Mouse (Mus musculus) liver, postnatal 0 days (tissue): ENCODE results near the gene Man1c1. TPM values are rescaled to one million over a fixed set of nuclear protein-coding genes. Genes with fewer than 3 reads are reported as not detected.

Experiments
- ATAC-seq: fragments of 200-750 bp; cut with Nextera tagmentation; 2 replicates; pipeline ENCODE4 v1.8.0; 2017; ENCODE audit warnings: mild to moderate bottlenecking, moderate library complexity
- DNase-seq: peaks from one replicate; pipeline ENCODE4 v3.0.0-alpha.2; 2016
- H3K27ac ChIP-seq: fragments of 300-500 bp; sonication (generic); 2 replicates; pipeline ENCODE4 v1.5.1; 2014; ENCODE audit warnings: antibody characterized with exemption, moderate library complexity, mild to moderate bottlenecking, low read depth
- H3K27me3 ChIP-seq: fragments of 300-500 bp; sonication (generic); 2 replicates; pipeline ENCODE4 v1.6.1; 2014; ENCODE audit warnings: low read length, control low read depth, mixed read lengths; ENCODE audit not compliant: insufficient read depth
- H3K36me3 ChIP-seq: fragments of 300-500 bp; sonication (generic); replicated peaks from 2 replicates; pipeline ENCODE4 v1.6.1; 2014; ENCODE audit warnings: mild to moderate bottlenecking, control low read depth, low read length, moderate library complexity, mixed read lengths; ENCODE audit not compliant: insufficient read depth
- H3K4me1 ChIP-seq: fragments of 300-500 bp; sonication (generic); 2 replicates; pipeline ENCODE4 v1.6.1; 2014; ENCODE audit warnings: antibody characterized with exemption, mild to moderate bottlenecking, control low read depth; ENCODE audit not compliant: insufficient read depth
- H3K4me2 ChIP-seq: fragments of 300-500 bp; sonication (generic); 2 replicates; pipeline ENCODE4 v1.6.1; 2014; ENCODE audit warnings: low read depth, mild to moderate bottlenecking, low read length, moderate library complexity, mixed read lengths
- H3K4me3 ChIP-seq: fragments of 300-500 bp; sonication (generic); 2 replicates; pipeline ENCODE4 v1.5.1; 2014; ENCODE audit warnings: low read depth, low read length
- H3K9ac ChIP-seq: fragments of 300-500 bp; sonication (generic); replicated peaks from 2 replicates; pipeline ENCODE4 v1.6.1; 2014; ENCODE audit warnings: mild to moderate bottlenecking, moderate library complexity
- H3K9me3 ChIP-seq: fragments of 300-500 bp; sonication (generic); 2 replicates; pipeline ENCODE4 v1.6.1; 2016; ENCODE audit warnings: mild to moderate bottlenecking, control low read depth, low read length, mixed read lengths
- CTCF ChIP-seq: sonication (generic); IDR thresholded peaks from 2 replicates; pipeline ENCODE4 v1.5.1; 2016; ENCODE audit warnings: antibody characterized with exemption, low read depth
- EP300 ChIP-seq: IDR thresholded peaks from 2 replicates; pipeline ENCODE4 v1.6.1; 2016; ENCODE audit warnings: antibody characterized with exemption, low read depth, mild to moderate bottlenecking
- WGBS: fragments of 180-500 bp; shearing (Covaris S2); extraction: QIAGEN DNeasy Blood & Tissue Kit; methylation state at CpG from one replicate; pipeline ENCODE4 v1.1.7; 2014; ENCODE audit not compliant: insufficient replicate concordance; 5-methylcytosine and 5-hydroxymethylcytosine counted together
- polyA plus RNA-seq: library from polyadenylated mRNA; unstranded; fragments of >200 nt; fragmentation: Nextera tagmentation; extraction: Ambion mirVana; gene quantifications from 2 replicates; pipeline ENCODE4 v1.2.1, GENCODE M21; 2015

The Man1c1 gene
- 1.5 and 1.7 TPM in 2 replicates for polyA plus RNA-seq

DNA sequence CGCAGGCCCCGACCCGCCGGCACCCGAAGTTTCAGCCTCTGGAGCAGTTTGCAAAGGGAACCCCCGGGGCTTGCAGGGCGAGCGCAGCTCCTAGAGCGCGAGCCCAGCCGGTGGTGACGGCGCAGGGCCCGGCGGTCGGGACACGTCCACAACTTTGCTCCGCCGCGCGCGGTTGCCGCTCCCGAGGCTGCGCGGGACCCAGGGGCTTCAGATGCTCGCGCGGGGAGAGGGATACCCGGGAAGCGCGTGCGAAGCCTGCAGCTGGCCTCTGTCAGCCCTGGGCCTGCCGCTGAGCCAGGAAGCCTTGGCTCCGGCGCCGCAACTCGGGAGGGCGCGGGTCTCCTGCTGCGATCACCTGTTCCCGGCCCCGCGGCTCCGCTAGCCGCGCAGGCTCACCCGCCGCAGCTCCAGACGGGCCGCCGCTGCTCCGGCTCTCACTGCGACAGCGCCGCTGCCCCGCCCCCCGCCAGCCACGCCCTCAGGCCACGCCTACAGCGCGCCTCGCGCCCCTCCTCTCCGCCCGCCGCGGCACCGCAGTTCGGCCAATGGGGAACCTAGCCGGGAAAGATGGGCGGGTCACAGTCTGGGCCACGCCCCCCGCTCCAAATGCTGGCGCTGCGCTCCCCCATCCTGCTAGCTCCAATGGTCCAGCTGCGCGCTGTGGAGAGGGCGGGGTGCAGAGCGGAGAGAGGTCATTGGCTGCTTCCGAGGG lies at the start of gene Man1c1:
Gene Man1c1, minus strand, starts transcription at position 456 of the 712 bp plus-strand sequence.
- Histone ChIP-seq H3K27me3 (peaks cover 35% of the 10 kb centered on the region), H3K27ac (peak within 1 kb of the TSS; percentile 79), H3K4me1 (peaks cover 21% of the 10 kb centered on the region), H3K4me2 (peak within 1 kb of the TSS; percentile 94), H3K9me3 (no peaks in the 10 kb centered on the region), H3K9ac (peak within 1 kb of the TSS; percentile 73), H3K4me3 (peak within 1 kb of the TSS; percentile 66), H3K36me3 (0 out of 2 replicates have a peak, but pooled peaks cover 2% of the 10 kb centered on the region)
- peak; percentile 94 for ATAC-seq
- 0% methylated on average over 42 of the region's 81 CpGs for WGBS
- peak; percentile 98 for DNase-seq
- TF ChIP-seq CTCF = no peak
- TF ChIP-seq EP300 = no peak

DNA sequence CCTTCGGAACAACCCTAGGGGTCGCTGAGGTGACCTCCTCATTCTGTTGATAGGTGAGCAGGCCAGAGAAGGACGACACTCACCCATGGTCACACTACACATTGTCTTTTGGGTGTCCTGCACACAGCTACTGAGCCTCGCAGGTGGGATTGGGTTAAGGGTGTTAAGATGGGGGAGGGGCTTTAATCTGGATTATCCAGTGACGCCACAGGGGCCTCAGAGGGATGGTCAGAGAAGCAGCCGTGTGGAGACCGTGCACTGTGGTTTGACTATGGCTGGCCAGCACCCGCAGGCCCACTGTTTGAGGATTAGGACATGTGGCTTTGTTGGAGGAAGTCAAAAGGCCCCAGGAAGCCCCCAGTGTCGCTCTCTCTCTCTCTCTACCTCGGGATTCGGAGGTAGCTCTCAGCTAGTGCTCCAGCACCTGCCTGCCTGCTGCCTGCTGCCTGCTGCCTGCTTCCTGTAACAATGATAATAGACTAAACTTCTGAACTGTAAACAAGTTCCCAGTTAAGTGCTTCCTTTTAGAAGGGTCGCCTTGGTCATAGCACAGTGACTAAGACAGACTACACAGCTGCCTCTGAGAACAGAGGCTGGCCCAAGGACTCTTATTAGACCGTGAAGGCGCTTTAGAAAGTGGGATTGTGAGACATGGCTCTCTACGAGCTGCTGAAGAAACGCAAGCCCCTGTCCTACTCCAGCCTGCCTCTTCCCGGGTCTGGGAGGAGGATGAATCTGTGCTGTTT lies 49.6 kb upstream of the Man1c1 start:
- peaks cover 43% of the 10 kb centered on the region for H3K36me3 ChIP-seq
- ATAC-seq (peak; percentile 6; the same call in 1 of the 2 replicates), DNase-seq (no peak)
- H3K27ac ChIP-seq = peak overlapping the region; percentile 86
- 39% methylated on average over 17 of the region's 17 CpGs for WGBS
- peak overlapping the region; percentile 31; the same call in 1 of the 2 replicates for H3K9ac ChIP-seq
- TF ChIP-seq CTCF (no peak), EP300 (0 out of 2 replicates have a peak, but pooled peaks have one; percentile 13)
- H3K9me3 ChIP-seq = no peaks in the 10 kb centered on the region
- peak overlapping the region; percentile 29; the same call in 1 of the 2 replicates for H3K4me2 ChIP-seq
- H3K4me3 ChIP-seq = no peak overlapping the region
- no peaks in the 10 kb centered on the region for H3K27me3 ChIP-seq
- peaks cover 90% of the 10 kb centered on the region for H3K4me1 ChIP-seq

DNA sequence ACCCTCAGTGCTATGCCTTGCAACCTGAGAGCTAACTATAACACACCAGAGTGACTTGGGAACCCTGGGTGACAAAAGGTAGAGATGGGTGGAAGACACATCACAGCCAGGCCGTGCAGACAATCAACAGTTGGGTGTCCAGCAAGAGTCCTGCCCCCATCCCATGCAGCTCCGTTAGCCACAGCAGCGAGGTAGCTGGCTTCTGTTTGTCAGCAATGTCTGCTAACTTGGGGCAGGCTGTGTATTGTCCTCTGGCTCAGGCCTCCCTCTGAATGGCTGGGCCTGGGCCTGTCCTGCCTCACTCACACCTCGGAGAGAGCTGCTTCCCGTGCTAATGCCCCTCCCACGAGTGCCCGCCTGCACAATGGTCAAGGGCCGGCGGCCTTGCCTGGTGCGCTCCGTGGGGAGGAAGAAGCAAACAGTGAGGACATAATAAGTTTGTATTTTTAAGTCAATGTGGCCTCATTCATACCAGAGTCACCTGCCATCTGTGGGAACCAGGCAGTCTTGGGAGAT lies 48.9 kb upstream of the Man1c1 start:
- TF ChIP-seq EP300 (no peak), CTCF (no peak)
- peaks cover 83% of the 10 kb centered on the region for H3K4me1 ChIP-seq
- 0 out of 2 replicates have a peak overlapping the region, but pooled peaks have one; percentile 30 for H3K9ac ChIP-seq
- 0 out of 2 replicates have a peak overlapping the region, but pooled peaks have one; percentile 6 for H3K4me2 ChIP-seq
- no peak for DNase-seq
- H3K4me3 ChIP-seq = no peak overlapping the region
- H3K36me3 ChIP-seq = peaks cover 50% of the 10 kb centered on the region
- H3K27me3 ChIP-seq = no peaks in the 10 kb centered on the region
- peak overlapping the region; percentile 86 for H3K27ac ChIP-seq
- no peaks in the 10 kb centered on the region for H3K9me3 ChIP-seq
- no peak for ATAC-seq
- 54% methylated on average over 11 of the region's 11 CpGs for whole genome bisulfite sequencing

DNA sequence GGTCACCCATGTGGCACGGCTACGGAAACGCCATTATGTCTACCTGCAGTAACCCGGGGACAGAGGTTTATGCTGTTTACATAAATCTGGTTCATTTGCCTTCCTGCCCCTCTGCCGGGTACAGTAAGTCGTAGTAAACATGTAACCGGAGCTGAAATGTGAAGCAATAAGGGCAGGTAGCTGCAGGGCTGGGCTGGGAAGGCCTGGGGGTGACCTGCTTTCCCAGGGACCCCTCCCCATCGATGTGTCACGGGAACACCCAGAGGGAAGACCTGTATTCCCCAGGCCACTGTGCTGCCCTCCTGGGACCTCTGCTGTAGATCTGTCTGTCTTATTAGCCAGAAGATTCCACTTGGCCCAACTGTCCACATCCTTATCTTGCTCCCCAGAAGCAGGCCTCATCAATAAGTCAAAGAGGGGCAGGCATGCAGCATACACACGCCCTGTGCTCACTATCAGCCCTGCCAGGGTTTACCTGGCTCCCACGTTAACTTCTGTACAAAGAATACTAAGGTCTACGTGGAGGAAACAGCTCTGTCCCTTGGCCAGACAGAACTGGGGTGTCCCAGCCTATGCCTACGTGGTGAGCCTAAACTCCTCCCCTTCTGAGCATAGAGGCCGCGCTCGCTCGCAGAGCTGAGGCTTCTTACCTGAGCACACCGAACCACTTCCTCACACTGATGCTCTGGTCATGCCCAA lies 47.7 kb upstream of the Man1c1 start:
- H3K4me3 ChIP-seq = no peak overlapping the region
- 42% methylated on average over 18 of the region's 18 CpGs for WGBS
- H3K9me3 ChIP-seq = no peaks in the 10 kb centered on the region
- H3K4me1 ChIP-seq = peaks cover 72% of the 10 kb centered on the region
- peaks cover 59% of the 10 kb centered on the region for H3K36me3 ChIP-seq
- H3K27ac ChIP-seq = peak overlapping the region; percentile 86
- DNase-seq (peak; percentile 54), ATAC-seq (peak; percentile 81)
- H3K27me3 ChIP-seq = no peaks in the 10 kb centered on the region
- TF ChIP-seq EP300 (peak; percentile 94), CTCF (no peak)
- H3K9ac ChIP-seq = 0 out of 2 replicates have a peak overlapping the region, but pooled peaks have one; percentile 30
- peak overlapping the region; percentile 23 for H3K4me2 ChIP-seq

DNA sequence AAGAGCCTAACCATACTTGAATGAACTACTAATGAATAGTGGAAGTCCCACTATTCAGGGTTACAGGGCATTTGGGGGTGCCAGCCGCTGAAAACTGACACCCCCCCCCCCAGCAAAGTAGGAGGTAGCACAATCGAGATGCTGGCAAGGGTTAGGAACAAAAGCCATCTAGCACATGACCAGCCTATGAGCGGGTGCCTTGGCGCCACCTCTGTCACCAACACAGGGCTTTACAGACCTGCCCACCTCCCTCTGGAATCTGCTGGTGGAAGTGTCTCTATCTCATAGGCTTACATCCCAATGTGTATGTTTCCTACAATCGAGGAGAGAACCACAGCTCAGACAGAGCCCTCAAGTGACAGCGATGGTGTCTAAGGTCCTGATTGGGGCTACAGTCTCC lies 46.7 kb upstream of the Man1c1 start:
- 74% methylated on average over 6 of the region's 6 CpGs for WGBS

DNA sequence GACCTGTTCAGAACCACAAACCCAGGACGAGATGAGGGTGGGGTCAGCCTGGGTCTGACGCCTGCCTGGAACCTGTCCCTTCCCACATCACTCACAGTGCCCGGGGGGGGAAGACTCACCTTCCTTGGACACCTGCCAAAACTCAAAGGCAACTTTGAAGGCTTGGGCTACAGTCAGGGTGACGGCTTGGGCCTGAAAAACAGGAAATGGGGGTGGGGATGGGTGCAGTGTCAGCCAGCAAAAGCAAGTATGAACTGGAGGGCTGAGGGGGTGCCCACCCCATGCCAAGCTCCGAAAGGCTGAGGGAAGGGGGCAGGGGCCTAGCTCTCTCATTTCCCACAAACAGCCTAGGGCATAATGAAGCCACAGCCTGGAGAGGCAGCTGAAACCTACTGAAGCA lies 46.2 kb upstream of the Man1c1 start:
- WGBS = 40% methylated on average over 5 of the region's 5 CpGs
- no peak for TF ChIP-seq EP300
- no peak for TF ChIP-seq CTCF
- Histone ChIP-seq H3K9ac (no peak overlapping the region), H3K4me2 (no peak overlapping the region), H3K36me3 (peaks cover 67% of the 10 kb centered on the region), H3K9me3 (no peaks in the 10 kb centered on the region), H3K27ac (peak overlapping the region; percentile 68), H3K27me3 (no peaks in the 10 kb centered on the region), H3K4me3 (no peak overlapping the region), H3K4me1 (peaks cover 57% of the 10 kb centered on the region)
- DNase-seq (no peak), ATAC-seq (no peak)

More for the DNA sequence above, 46.7 kb upstream of the Man1c1 start:
- Histone ChIP-seq H3K4me2 (no peak overlapping the region), H3K4me1 (peaks cover 63% of the 10 kb centered on the region), H3K27ac (peak overlapping the region; percentile 68), H3K9me3 (no peaks in the 10 kb centered on the region), H3K27me3 (no peaks in the 10 kb centered on the region), H3K4me3 (no peak overlapping the region), H3K36me3 (peaks cover 64% of the 10 kb centered on the region), H3K9ac (no peak overlapping the region)
- TF ChIP-seq CTCF (no peak), EP300 (no peak)
- ATAC-seq = no peak
- no peak for DNase-seq
